Mouse (Mus musculus) T-cell, adult 2 months (primary cell): ENCODE measurements around the gene Rad51b.

ENCODE experiments used
- DNase-seq: peaks from one replicate; pipeline ENCODE4 v3.0.0; 2022; ENCODE audit warnings: low spot score

The Rad51b gene

GRCm38 (mm10) chr12:79648812-79649700 lies 352.0 kb downstream of the Rad51b start:
- peak; percentile 54 for DNase-seq

- no peak for DNase-seq
Observed at GRCm38 (mm10) chr12:79649796-79650195, 352.7 kb downstream of the Rad51b start.

GRCm38 (mm10) chr12:79655138-79655537 lies 358.1 kb downstream of the Rad51b start:
- DNase-seq, result no peak

- DNase-seq, result no peak
Observed at GRCm38 (mm10) chr12:79658861-79659260, 361.8 kb downstream of the Rad51b start.

GRCm38 (mm10) chr12:79661270-79661669 lies 364.2 kb downstream of the Rad51b start:
- no peak for DNase-seq

GRCm38 (mm10) chr12:79663131-79663892 lies 366.2 kb downstream of the Rad51b start:
- no peak for DNase-seq

GRCm38 (mm10) chr12:79663893-79664574 lies 367.0 kb downstream of the Rad51b start:
- no peak for DNase-seq

GRCm38 (mm10) chr12:79674846-79675439 lies 377.9 kb downstream of the Rad51b start:
- DNase-seq, result no peak

- DNase-seq, result no peak
Observed at GRCm38 (mm10) chr12:79675440-79676176, 378.5 kb downstream of the Rad51b start.

GRCm38 (mm10) chr12:79676251-79676650 lies 379.2 kb downstream of the Rad51b start:
- no peak for DNase-seq

- no peak for DNase-seq
Observed at GRCm38 (mm10) chr12:79676896-79677295, 379.8 kb downstream of the Rad51b start.

GRCm38 (mm10) chr12:79679251-79679901 lies 382.3 kb downstream of the Rad51b start:
- DNase-seq, result no peak

GRCm38 (mm10) chr12:79679941-79680697 lies 383.0 kb downstream of the Rad51b start:
- DNase-seq, result no peak

- DNase-seq, result no peak
Observed at GRCm38 (mm10) chr12:79680698-79681072, 383.6 kb downstream of the Rad51b start.

- no peak for DNase-seq
Observed at GRCm38 (mm10) chr12:79681571-79681970, 384.5 kb downstream of the Rad51b start.

- DNase-seq, result no peak
Observed at GRCm38 (mm10) chr12:79683350-79683749, 386.3 kb downstream of the Rad51b start.

- DNase-seq, result no peak
Observed at GRCm38 (mm10) chr12:79683759-79684158, 386.7 kb downstream of the Rad51b start.

- peak; percentile 10 for DNase-seq
Observed at GRCm38 (mm10) chr12:79684338-79684737, 387.3 kb downstream of the Rad51b start.

- DNase-seq, result no peak
Observed at GRCm38 (mm10) chr12:79686594-79687325, 389.7 kb downstream of the Rad51b start.
